Mouse (Mus musculus) left cerebral cortex, adult 2 months (tissue): ENCODE measurements around the gene Shroom1. TPM values are rescaled to one million over a fixed set of nuclear protein-coding genes. Genes with fewer than 3 reads are reported as not detected.
A peak's percentile ranks its signal among the peaks of the same experiment; 100 is the strongest.
"Not testable (repeated sequence)": the region's sequence is repeated elsewhere in the genome, so short reads cannot be mapped to it uniquely, and the experiment has no call there.

Source experiments
- DNase-seq, 2 experiments: peaks; one replicate each; pipeline ENCODE4 v3.0.0; 2021 to 2022; ENCODE audit warnings: low spot score in 2 of 2, mixed read lengths in 1 of 2; ENCODE audit errors: extremely low spot score in 1 of 2
- H3K27ac ChIP-seq: fragments of 200-600 bp; 2 replicates; pipeline ENCODE4 v1.8.1; 2022
- H3K4me3 ChIP-seq: fragments of 200-600 bp; 2 replicates; pipeline ENCODE4 v1.8.1; 2022
- CTCF ChIP-seq: fragments of 200-600 bp; IDR thresholded peaks from 2 replicates; pipeline ENCODE4 v1.8.1; 2022; ENCODE audit warnings: antibody characterized with exemption, mild to moderate bottlenecking, moderate library complexity
- intact Hi-C: fragments of 180-260 bp; cut with DNase I; formaldehyde crosslinking; loops from one replicate; pipeline ENCODE4 v1.15.1; 2025
- long read RNA-seq, 2 experiments: library from polyadenylated mRNA; stranded (forward); transcript quantifications; one replicate each; pipeline ENCODE4 v2.0.0; 2021; ENCODE audit warnings: borderline mapping rate in 2 of 2
- total RNA-seq, 2 experiments: library from RNA; stranded (reverse); gene quantifications; 2 replicates each; pipeline ENCODE4 v1.2.3; 2021

Shroom1 gene
- 1 to 10 TPM; 5.4 to 6.3 TPM for total RNA-seq
- long read RNA-seq, experiment 1, partial matches to known transcripts: 2 of 11 reads
- long read RNA-seq, experiment 1, other reads (novel, unspliced or antisense): 5 of 11 reads
- long read RNA-seq, experiment 2, partial matches to known transcripts: 3 of 12 reads
- long read RNA-seq, experiment 2, other reads (novel, unspliced or antisense): 5 of 12 reads

- peak; percentile 57 for TF ChIP-seq CTCF
- intact Hi-C loops: loop anchor here (10.0 kb wide), 1 partner anchor 1042 kb away; no protein-coding TSS in a partner anchor
- peak within 1 kb of the TSS; percentile 71 for H3K27ac ChIP-seq
- DNase-seq: no peak
- peak within 1 kb of the TSS; percentile 60 for H3K4me3 ChIP-seq
These were observed at the start of gene Shroom1, which contains the start of gene Gm10447 for GRCm38 (mm10) chr11:53456474-53457371. Gene Shroom1 (plus strand): TSS chr11:53457205. Gene Gm10447 (minus strand): TSS chr11:53457110.

DNA sequence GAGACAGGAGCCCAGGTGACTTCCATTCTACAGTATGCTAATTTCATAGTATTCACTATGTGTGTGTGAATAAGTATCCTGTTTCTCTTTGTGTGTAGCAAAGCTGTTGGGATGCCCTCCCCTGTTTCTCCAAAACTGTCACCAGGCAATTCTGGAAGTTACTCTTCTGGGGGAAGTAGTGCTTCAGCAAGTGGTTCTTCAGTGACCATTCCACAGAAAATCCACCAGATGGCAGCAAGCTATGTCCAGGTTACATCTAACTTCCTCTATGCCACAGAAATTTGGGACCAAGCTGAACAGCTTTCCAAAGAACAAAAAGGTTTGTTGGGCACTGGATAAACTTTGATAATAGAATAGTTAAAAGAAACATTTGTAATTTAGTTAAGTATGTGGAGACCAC, 45.3 kb upstream of the Shroom1 start:
- intact Hi-C loops: no loop called here
- no peak for DNase-seq
- Histone ChIP-seq H3K4me3 (no peak overlapping the region), H3K27ac (no peak overlapping the region)
- peak; percentile 70 for TF ChIP-seq CTCF

DNA sequence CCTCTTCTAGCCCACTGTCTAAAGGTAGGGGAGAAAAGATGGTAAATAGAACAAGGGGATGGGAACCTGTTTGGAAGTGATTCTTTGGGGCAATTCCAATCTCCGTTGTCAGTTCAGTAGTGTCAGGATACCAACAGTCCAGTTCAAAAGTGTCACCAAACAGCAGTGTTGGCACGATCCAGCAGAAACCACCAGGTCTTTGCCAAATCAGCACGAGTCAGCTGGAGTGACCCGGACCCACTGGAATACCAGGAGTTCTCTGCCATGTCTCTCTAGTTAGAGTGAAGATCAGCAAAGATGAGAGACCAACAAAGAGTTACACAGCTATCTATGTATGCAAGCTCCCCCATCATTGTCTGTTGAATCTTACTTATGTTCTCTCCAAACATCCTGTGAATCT, 43.1 kb upstream of the Shroom1 start:
- Histone ChIP-seq H3K4me3 (no peak overlapping the region), H3K27ac (no peak overlapping the region)
- intact Hi-C loops: no loop called here
- TF ChIP-seq CTCF: no peak
- no peak for DNase-seq

DNA sequence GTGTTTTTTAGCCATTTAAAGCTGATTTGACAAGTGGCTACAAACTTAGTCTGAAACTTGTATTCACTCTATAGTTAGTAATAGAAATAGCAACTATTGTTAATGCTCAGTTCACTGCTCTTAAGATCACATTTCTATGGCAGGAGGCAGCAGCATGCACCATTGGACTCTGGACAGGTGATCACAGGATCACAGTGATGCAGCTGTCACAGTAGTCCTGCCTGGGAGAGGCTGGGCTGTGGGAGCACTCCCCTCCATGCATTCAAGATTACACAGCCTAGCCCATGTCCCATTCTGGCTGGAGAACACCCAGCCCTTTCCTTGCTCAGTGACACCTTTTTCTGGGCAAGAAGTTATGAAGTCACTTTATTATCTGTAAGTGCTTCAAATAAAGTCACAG, 39.0 kb upstream of the Shroom1 start:
- no peak for DNase-seq
- no peak overlapping the region for H3K4me3 ChIP-seq
- intact Hi-C loops: no loop called here
- no peak for TF ChIP-seq CTCF
- no peak overlapping the region for H3K27ac ChIP-seq

- no peak for DNase-seq
- intact Hi-C loops: no loop called here
- Histone ChIP-seq H3K27ac (no peak within 1 kb of the TSS), H3K4me3 (no peak within 1 kb of the TSS)
- TF ChIP-seq CTCF: no peak
These were observed 34.0 kb upstream of the Shroom1 start, which contains the start of gene Leap2 for GRCm38 (mm10) chr11:53423036-53423435. Gene Leap2 (minus strand): TSS chr11:53423170.

DNA sequence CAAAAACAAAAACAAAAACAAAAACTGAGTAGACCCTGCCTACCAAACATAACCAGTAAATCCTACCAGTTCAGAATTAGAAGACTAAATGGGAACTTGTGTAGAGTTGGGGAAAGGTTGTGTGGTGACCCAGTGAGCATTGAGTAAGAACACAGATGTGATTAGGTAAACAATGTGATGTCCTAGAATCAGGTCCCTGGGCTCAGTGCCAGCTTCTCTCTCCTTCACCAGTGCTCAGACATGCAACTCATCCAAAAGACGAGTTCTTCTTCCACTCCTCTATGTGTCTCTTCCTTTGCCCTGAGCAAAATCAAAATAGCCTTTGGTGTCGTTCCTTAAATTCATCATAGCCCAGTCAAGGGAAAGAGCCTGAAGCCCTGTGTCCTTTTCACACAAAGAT, 32.2 kb upstream of the Shroom1 start:
- no peak for DNase-seq
- Histone ChIP-seq H3K27ac (peak overlapping the region; percentile 69), H3K4me3 (no peak overlapping the region)
- TF ChIP-seq CTCF: no peak
- intact Hi-C loops: no loop called here

- intact Hi-C loops: no loop called here
- H3K4me3 ChIP-seq: no peak overlapping the region
- DNase-seq: no peak
- TF ChIP-seq CTCF: no peak
- H3K27ac ChIP-seq: peak overlapping the region; percentile 69
These were observed 31.8 kb upstream of the Shroom1 start for GRCm38 (mm10) chr11:53425251-53425650.

DNA sequence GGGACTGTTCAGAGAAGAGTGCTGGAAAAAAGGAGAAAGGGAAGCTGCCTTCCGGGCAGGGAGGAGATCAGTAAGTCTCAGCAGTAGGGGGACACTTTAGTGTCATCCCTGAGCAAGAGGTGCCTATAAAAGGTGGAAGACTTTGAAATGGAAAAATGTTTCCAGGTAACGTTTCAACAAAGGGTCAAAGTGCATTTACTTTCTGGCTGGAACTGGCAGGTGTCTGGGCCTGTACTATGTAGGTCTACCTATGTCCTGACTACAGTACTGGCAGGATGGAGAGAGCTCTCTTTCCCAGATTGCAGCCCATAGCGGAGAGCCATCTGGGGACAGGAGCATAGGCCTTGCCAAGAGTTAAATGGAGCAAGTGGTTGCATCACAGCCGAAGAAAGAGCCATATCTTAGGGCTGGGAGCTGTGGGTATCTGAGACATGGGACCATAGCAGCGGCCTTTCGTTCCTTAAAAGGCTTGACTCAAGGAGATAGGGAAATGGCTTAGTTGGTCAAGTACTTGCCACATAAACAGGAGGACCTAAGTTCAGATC, 31.2 kb upstream of the Shroom1 start:
- no peak for TF ChIP-seq CTCF

DNA sequence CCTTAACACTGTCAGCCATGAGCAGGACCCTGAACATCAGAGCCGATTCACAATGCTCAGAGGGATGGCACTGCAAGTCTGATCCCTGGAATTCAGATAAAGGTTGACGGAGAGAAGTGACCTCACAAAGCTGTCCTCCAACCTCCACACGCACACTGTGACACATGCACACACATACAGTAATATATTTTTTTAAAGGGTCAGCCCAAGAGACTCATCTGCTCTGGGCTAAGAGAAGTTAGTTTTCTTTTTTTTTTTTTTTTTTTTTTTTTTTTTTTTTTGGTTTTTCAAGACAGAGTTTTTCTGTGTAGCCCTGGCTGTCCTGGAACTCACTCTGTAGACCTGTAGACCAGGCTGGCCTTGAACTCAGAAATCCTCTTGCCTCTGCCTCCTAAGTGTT, 30.1 kb upstream of the Shroom1 start:
- H3K4me3 ChIP-seq, DNase-seq, H3K27ac ChIP-seq, intact Hi-C loops: not testable (repeated sequence)

More for the DNA sequence above, 31.2 kb upstream of the Shroom1 start:
- intact Hi-C loops: no loop called here
- no peak for DNase-seq
- no peak overlapping the region for H3K4me3 ChIP-seq
- peak overlapping the region; percentile 69 for H3K27ac ChIP-seq

GRCm38 (mm10) chr11:53427993-53428715, 28.9 kb upstream of the Shroom1 start:
- no peak for DNase-seq
- Histone ChIP-seq H3K27ac (no peak overlapping the region), H3K4me3 (no peak overlapping the region)
- intact Hi-C loops: no loop called here
- TF ChIP-seq CTCF: no peak

GRCm38 (mm10) chr11:53428716-53429057, 28.3 kb upstream of the Shroom1 start:
- no peak overlapping the region for H3K4me3 ChIP-seq
- no peak overlapping the region for H3K27ac ChIP-seq
- TF ChIP-seq CTCF: no peak
- no peak for DNase-seq
- intact Hi-C loops: no loop called here

- no peak for DNase-seq
- H3K27ac ChIP-seq: no peak overlapping the region
- intact Hi-C loops: no loop called here
- no peak for TF ChIP-seq CTCF
- peak overlapping the region; percentile 74 for H3K4me3 ChIP-seq
These were observed 27.8 kb upstream of the Shroom1 start for GRCm38 (mm10) chr11:53429182-53429581.
